Mouse (Mus musculus) erythroblast, embryonic 14.5 days (primary cell): ENCODE measurements around the gene Lsm10.

Experiments used
- GATA1 ChIP-seq: IDR thresholded peaks from 2 replicates; pipeline ENCODE4 v1.6.1; 2012; ENCODE audit warnings: low read length, inconsistent platforms, mixed read lengths
- TAL1 ChIP-seq: IDR thresholded peaks from 3 replicates; pipeline ENCODE4 v1.6.1; 2012; ENCODE audit warnings: low read length, inconsistent platforms, mixed read lengths

GRCm38 (mm10) chr4:126091873-126092272 lies 4.5 kb upstream of the Lsm10 start:
- TF ChIP-seq GATA1 = no peak
- no peak for TF ChIP-seq TAL1
